Mouse (Mus musculus) brain, embryonic 14.5 days (tissue): ENCODE measurements around the gene Atox1.

ENCODE experiments used
- CTCF ChIP-seq: fragments of 200-500 bp; IDR thresholded peaks from 2 replicates; pipeline ENCODE4 v1.5.1; 2012; ENCODE audit warnings: inconsistent platforms, mild to moderate bottlenecking, moderate library complexity, borderline replicate concordance; ENCODE audit not compliant: insufficient read depth, insufficient read length; ENCODE audit errors: extremely low read depth
- POLR2A ChIP-seq: fragments of 200-500 bp; IDR thresholded peaks from 2 replicates; pipeline ENCODE4 v1.6.1; 2012; ENCODE audit warnings: mild to moderate bottlenecking, inconsistent platforms, borderline replicate concordance; ENCODE audit not compliant: poor library complexity, insufficient read depth, insufficient read length, severe bottlenecking; ENCODE audit errors: extremely low read depth

GRCm38 (mm10) chr11:55450311-55450710 lies 10.7 kb downstream of the Atox1 start:
- no peak for TF ChIP-seq CTCF
- no peak for TF ChIP-seq POLR2A
